Mouse (Mus musculus) naive thymus-derived CD4-positive, alpha-beta T cell, adult 2 months (primary cell): ENCODE data around the gene Slc9a9.

ENCODE experiments used
- DNase-seq: peaks from one replicate; pipeline ENCODE4 v3.0.0-alpha.2; 2011; ENCODE audit warnings: low read depth

Slc9a9 gene

GRCm38 (mm10) chr9:95157948-95158347 is 488.2 kb downstream of the Slc9a9 start:
- DNase-seq: no peak

GRCm38 (mm10) chr9:95158916-95159315 is 489.2 kb downstream of the Slc9a9 start:
- DNase-seq: no peak

GRCm38 (mm10) chr9:95160575-95161300 is 491.0 kb downstream of the Slc9a9 start:
- no peak for DNase-seq

GRCm38 (mm10) chr9:95161699-95162098 is 492.0 kb downstream of the Slc9a9 start:
- no peak for DNase-seq

GRCm38 (mm10) chr9:95166224-95166623 is 496.5 kb downstream of the Slc9a9 start:
- DNase-seq: no peak

GRCm38 (mm10) chr9:95167806-95168205 is 498.1 kb downstream of the Slc9a9 start:
- DNase-seq: no peak

- DNase-seq: no peak
Measured at GRCm38 (mm10) chr9:95168487-95169008, 498.8 kb downstream of the Slc9a9 start.

- no peak for DNase-seq
Measured at GRCm38 (mm10) chr9:95178170-95178569, 508.5 kb downstream of the Slc9a9 start.

GRCm38 (mm10) chr9:95180005-95180404 is 510.3 kb downstream of the Slc9a9 start:
- no peak for DNase-seq

- no peak for DNase-seq
Measured at GRCm38 (mm10) chr9:95180569-95180968, 510.9 kb downstream of the Slc9a9 start.

- DNase-seq: no peak
Measured at GRCm38 (mm10) chr9:95181241-95182043, 511.7 kb downstream of the Slc9a9 start.

GRCm38 (mm10) chr9:95182272-95182671 is 512.6 kb downstream of the Slc9a9 start:
- no peak for DNase-seq

GRCm38 (mm10) chr9:95184453-95184852 is 514.7 kb downstream of the Slc9a9 start:
- DNase-seq: no peak

- DNase-seq: no peak
Measured at GRCm38 (mm10) chr9:95185840-95186239, 516.1 kb downstream of the Slc9a9 start.

- DNase-seq: no peak
Measured at GRCm38 (mm10) chr9:95186386-95187289, 516.9 kb downstream of the Slc9a9 start.

GRCm38 (mm10) chr9:95188362-95189217 is 518.9 kb downstream of the Slc9a9 start:
- DNase-seq: no peak

GRCm38 (mm10) chr9:95189218-95189605 is 519.5 kb downstream of the Slc9a9 start:
- DNase-seq: no peak

GRCm38 (mm10) chr9:95191442-95191841 is 521.7 kb downstream of the Slc9a9 start:
- no peak for DNase-seq

GRCm38 (mm10) chr9:95192901-95193532 is 523.3 kb downstream of the Slc9a9 start:
- DNase-seq: no peak

GRCm38 (mm10) chr9:95193672-95194071 is 524.0 kb downstream of the Slc9a9 start:
- DNase-seq: no peak

GRCm38 (mm10) chr9:95194158-95194557 is 524.4 kb downstream of the Slc9a9 start:
- DNase-seq: peak; percentile 15
